Mouse (Mus musculus): ENCODE data around the gene Arid3b.

DNA sequence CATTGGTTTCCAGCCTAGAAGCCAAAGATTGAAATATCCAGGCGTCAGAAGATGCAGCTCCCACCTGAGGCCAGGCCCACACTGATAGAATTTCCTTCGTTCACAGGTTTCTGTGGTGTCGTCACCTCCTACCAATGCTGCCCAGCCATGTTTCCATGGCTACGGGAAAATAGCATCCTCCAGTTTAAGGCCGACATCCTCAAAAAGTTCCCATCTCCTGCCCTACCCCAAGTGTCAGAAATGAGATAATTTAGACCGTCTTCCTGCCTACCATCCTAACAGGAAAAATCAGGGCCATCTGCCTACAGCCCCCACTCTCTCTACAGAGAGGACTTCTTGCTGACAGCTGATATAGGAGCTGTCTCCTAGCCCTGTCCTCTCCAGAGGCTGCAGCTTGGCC lies 70.2 kb downstream of the Arid3b start:
- no peak for TF ChIP-seq CTCF (IDR thresholded peaks at IDR 0.05; ENCODE audit: borderline replicate concordance, control insufficient read depth, extremely low read depth, insufficient read depth, low read length, poor library complexity)
- TF ChIP-seq POLR2A (IDR thresholded peaks at IDR 0.05; ENCODE audit: control insufficient read depth, extremely low read depth, insufficient read depth, low read length, poor library complexity) = no peak
